Mouse (Mus musculus) liver, postnatal 0 days (tissue): ENCODE measurements around the gene Btd. TPM values are rescaled to one million over a fixed set of nuclear protein-coding genes. Genes with fewer than 3 reads are reported as not detected.

ENCODE experiments used
- ATAC-seq: fragments of 200-750 bp; cut with Nextera tagmentation; 2 replicates; pipeline ENCODE4 v1.8.0; 2017; ENCODE audit warnings: mild to moderate bottlenecking, moderate library complexity
- DNase-seq: peaks from one replicate; pipeline ENCODE4 v3.0.0-alpha.2; 2016
- H3K27ac ChIP-seq: fragments of 300-500 bp; sonication (generic); 2 replicates; pipeline ENCODE4 v1.5.1; 2014; ENCODE audit warnings: antibody characterized with exemption, moderate library complexity, mild to moderate bottlenecking, low read depth
- H3K27me3 ChIP-seq: fragments of 300-500 bp; sonication (generic); 2 replicates; pipeline ENCODE4 v1.6.1; 2014; ENCODE audit warnings: low read length, control low read depth, mixed read lengths; ENCODE audit not compliant: insufficient read depth
- H3K36me3 ChIP-seq: fragments of 300-500 bp; sonication (generic); replicated peaks from 2 replicates; pipeline ENCODE4 v1.6.1; 2014; ENCODE audit warnings: mild to moderate bottlenecking, control low read depth, low read length, moderate library complexity, mixed read lengths; ENCODE audit not compliant: insufficient read depth
- H3K4me1 ChIP-seq: fragments of 300-500 bp; sonication (generic); 2 replicates; pipeline ENCODE4 v1.6.1; 2014; ENCODE audit warnings: antibody characterized with exemption, mild to moderate bottlenecking, control low read depth; ENCODE audit not compliant: insufficient read depth
- H3K4me2 ChIP-seq: fragments of 300-500 bp; sonication (generic); 2 replicates; pipeline ENCODE4 v1.6.1; 2014; ENCODE audit warnings: low read depth, mild to moderate bottlenecking, low read length, moderate library complexity, mixed read lengths
- H3K4me3 ChIP-seq: fragments of 300-500 bp; sonication (generic); 2 replicates; pipeline ENCODE4 v1.5.1; 2014; ENCODE audit warnings: low read depth, low read length
- H3K9ac ChIP-seq: fragments of 300-500 bp; sonication (generic); replicated peaks from 2 replicates; pipeline ENCODE4 v1.6.1; 2014; ENCODE audit warnings: mild to moderate bottlenecking, moderate library complexity
- H3K9me3 ChIP-seq: fragments of 300-500 bp; sonication (generic); 2 replicates; pipeline ENCODE4 v1.6.1; 2016; ENCODE audit warnings: mild to moderate bottlenecking, control low read depth, low read length, mixed read lengths
- CTCF ChIP-seq: sonication (generic); IDR thresholded peaks from 2 replicates; pipeline ENCODE4 v1.5.1; 2016; ENCODE audit warnings: antibody characterized with exemption, low read depth
- EP300 ChIP-seq: IDR thresholded peaks from 2 replicates; pipeline ENCODE4 v1.6.1; 2016; ENCODE audit warnings: antibody characterized with exemption, low read depth, mild to moderate bottlenecking
- WGBS: fragments of 180-500 bp; shearing (Covaris S2); extraction: QIAGEN DNeasy Blood & Tissue Kit; methylation state at CpG from one replicate; pipeline ENCODE4 v1.1.7; 2014; ENCODE audit not compliant: insufficient replicate concordance; 5-methylcytosine and 5-hydroxymethylcytosine counted together
- polyA plus RNA-seq: library from polyadenylated mRNA; unstranded; fragments of >200 nt; fragmentation: Nextera tagmentation; extraction: Ambion mirVana; gene quantifications from 2 replicates; pipeline ENCODE4 v1.2.1, GENCODE M21; 2015

Gene Btd
- polyA plus RNA-seq, 1 experiment from 2014 or later: 44.1 TPM

GRCm38 (mm10) chr14:31644183-31644830, 3.5 kb downstream of the Btd start:
- DNase-seq: peak; percentile 66
- Histone ChIP-seq H3K27ac (peak overlapping the region; percentile 85), H3K9ac (no peak overlapping the region), H3K9me3 (no peaks in the 10 kb centered on the region), H3K4me3 (no peak overlapping the region), H3K4me2 (no peak overlapping the region), H3K36me3 (no peaks in the 10 kb centered on the region), H3K4me1 (peaks cover 25% of the 10 kb centered on the region), H3K27me3 (no peaks in the 10 kb centered on the region)
- WGBS: 69% methylated on average over 4 of the region's 5 CpGs
- TF ChIP-seq EP300 (no peak), CTCF (no peak)
- no peak for ATAC-seq

- H3K9me3 ChIP-seq: no peaks in the 10 kb centered on the region
- H3K4me2 ChIP-seq: no peak overlapping the region
- H3K4me3 ChIP-seq: no peak overlapping the region
- no peak overlapping the region for H3K9ac ChIP-seq
- DNase-seq (no peak), ATAC-seq (no peak)
- peaks cover 22% of the 10 kb centered on the region for H3K4me1 ChIP-seq
- H3K36me3 ChIP-seq: no peaks in the 10 kb centered on the region
- TF ChIP-seq CTCF: peak; percentile 70
- no peak for TF ChIP-seq EP300
- 47% methylated on average over 3 of the region's 3 CpGs for WGBS
- no peaks in the 10 kb centered on the region for H3K27me3 ChIP-seq
- H3K27ac ChIP-seq: peak overlapping the region; percentile 85
These were observed 4.2 kb downstream of the Btd start for GRCm38 (mm10) chr14:31644931-31645547.

GRCm38 (mm10) chr14:31645920-31646319, 5.1 kb downstream of the Btd start:
- Histone ChIP-seq H3K9me3 (peaks cover 2% of the 10 kb centered on the region; the same call in 1 of the 2 replicates), H3K27ac (peak overlapping the region; percentile 85), H3K4me3 (no peak overlapping the region), H3K9ac (no peak overlapping the region), H3K4me2 (no peak overlapping the region), H3K4me1 (peaks cover 18% of the 10 kb centered on the region), H3K36me3 (no peaks in the 10 kb centered on the region), H3K27me3 (no peaks in the 10 kb centered on the region)
- DNase-seq (no peak), ATAC-seq (no peak)
- TF ChIP-seq CTCF (no peak), EP300 (peak; percentile 64)
- WGBS: 89% methylated on average over 7 of the region's 7 CpGs

- Histone ChIP-seq H3K36me3 (no peaks in the 10 kb centered on the region), H3K27me3 (no peaks in the 10 kb centered on the region), H3K4me2 (no peak overlapping the region), H3K4me1 (peaks cover 13% of the 10 kb centered on the region), H3K9me3 (peaks cover 2% of the 10 kb centered on the region; the same call in 1 of the 2 replicates), H3K9ac (no peak overlapping the region), H3K27ac (no peak overlapping the region), H3K4me3 (no peak overlapping the region)
- TF ChIP-seq CTCF (no peak), EP300 (no peak)
- no peak for ATAC-seq
- DNase-seq: no peak
- 85% methylated on average over 10 of the region's 10 CpGs for WGBS
These were observed 7.2 kb downstream of the Btd start for GRCm38 (mm10) chr14:31647991-31648390.

- DNase-seq: no peak
- Histone ChIP-seq H3K9ac (no peak overlapping the region), H3K4me1 (peaks cover 18% of the 10 kb centered on the region), H3K9me3 (peaks cover 2% of the 10 kb centered on the region; the same call in 1 of the 2 replicates), H3K27ac (no peak overlapping the region), H3K27me3 (no peaks in the 10 kb centered on the region), H3K36me3 (no peaks in the 10 kb centered on the region), H3K4me2 (no peak overlapping the region), H3K4me3 (no peak overlapping the region)
- no peak for ATAC-seq
- 95% methylated on average over 3 of the region's 3 CpGs for WGBS
- peak; percentile 60 for TF ChIP-seq CTCF
- TF ChIP-seq EP300: no peak
These were observed 9.5 kb downstream of the Btd start for GRCm38 (mm10) chr14:31650347-31650746.

- no peak overlapping the region for H3K4me3 ChIP-seq
- H3K4me1 ChIP-seq: peaks cover 18% of the 10 kb centered on the region
- no peaks in the 10 kb centered on the region for H3K36me3 ChIP-seq
- ATAC-seq (no peak), DNase-seq (no peak)
- no peak overlapping the region for H3K4me2 ChIP-seq
- no peak overlapping the region for H3K27ac ChIP-seq
- no peak overlapping the region for H3K9ac ChIP-seq
- WGBS: 66% methylated on average over 7 of the region's 7 CpGs
- H3K9me3 ChIP-seq: peaks cover 2% of the 10 kb centered on the region; the same call in 1 of the 2 replicates
- TF ChIP-seq EP300 (no peak), CTCF (no peak)
- no peaks in the 10 kb centered on the region for H3K27me3 ChIP-seq
These were observed 10.4 kb downstream of the Btd start for GRCm38 (mm10) chr14:31651206-31651605.
